In the genomic region with DNA sequence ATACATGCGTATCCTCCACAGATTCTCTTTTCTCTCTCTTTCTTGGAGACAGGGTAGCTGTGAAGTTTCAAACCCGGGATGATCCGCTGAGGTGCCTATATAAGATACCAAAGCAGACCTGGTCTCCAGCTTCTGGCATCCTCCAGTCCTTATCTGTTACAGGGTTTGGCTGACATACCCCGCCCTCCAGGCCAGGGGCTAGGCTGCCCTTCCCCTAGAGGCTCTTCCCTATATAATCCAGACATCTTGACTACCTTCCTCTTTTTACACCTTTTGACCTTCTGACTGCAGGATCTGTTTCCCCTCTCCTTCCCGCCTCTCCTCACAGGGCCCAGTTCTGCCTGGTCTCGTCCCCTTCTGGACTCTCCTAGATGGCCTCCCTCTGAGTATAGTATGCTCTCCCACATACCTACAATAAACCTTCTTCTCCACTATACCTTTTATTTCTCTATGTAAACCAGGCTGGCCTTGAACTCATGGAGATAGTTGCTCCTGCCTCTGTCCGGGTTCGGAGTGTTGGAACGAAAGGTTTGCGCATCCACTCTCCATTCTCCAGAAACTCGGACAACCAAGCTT, we compare ENCODE assay signal across 1 mouse cellular context.
TF ChIP-seq lines count a peak whose summit lies in the region.

No protein-coding gene starts in this region.

TF ChIP-seq in ES-E14, 5 proteins besides CTCF, POLR2A, EP300 and RAD21:
- TF ChIP-seq HCFC1 (IDR thresholded peaks at IDR 0.05; ENCODE audit: borderline replicate concordance, insufficient read depth, low read length) (no peak), ZC3H11A (IDR thresholded peaks at IDR 0.05; ENCODE audit: borderline replicate concordance, low read depth, low read length) (no peak), MAFK (IDR thresholded peaks at IDR 0.05; ENCODE audit: insufficient read depth, low read depth, low read length) (no peak), ZNF384 (IDR thresholded peaks at IDR 0.05; ENCODE audit: low read depth, low read length) (no peak), CHD2 (IDR thresholded peaks at IDR 0.05; ENCODE audit: low read depth, low read length) (no peak)
